Comparison of ENCODE assay signal across 8 mouse cellular contexts in genomic region chr11:77793238-77793930, GRCm38 (mm10). TPM values are rescaled to one million over a fixed set of nuclear protein-coding genes. Genes with fewer than 3 reads are reported as not detected.
A peak's percentile ranks its signal among the peaks of the same experiment; 100 is the strongest.
DNase-seq lines count a peak whose midpoint lies in the region; ATAC-seq and TF ChIP-seq lines count a peak whose summit lies in the region.

No protein-coding gene starts in this region.

- peaks cover 35% of the 10 kb centered on the region for H3K79me2 ChIP-seq in liver, adult 2 months (ENCODE audit: control insufficient read depth, insufficient read depth, low read length)
- H3K79me2 ChIP-seq in myocyte (ENCODE audit: control insufficient read depth, insufficient read depth): peaks cover 10% of the 10 kb centered on the region

- peak; percentile 98 for DNase-seq in A20 (ENCODE audit: low read depth, low spot score)
- peak; percentile 87 for DNase-seq in liver, adult 2 months (ENCODE audit: extremely low read depth, low read depth, low spot score)
- DNase-seq in splenic B cell, adult 2 months (ENCODE audit: low read depth, low spot score): peak; percentile 98

- no peaks in the 10 kb centered on the region for H3K36me3 ChIP-seq in heart, embryonic 11.5 days (ENCODE audit: control insufficient read depth, insufficient read depth, low read length)
- no peaks in the 10 kb centered on the region for H3K36me3 ChIP-seq in kidney, embryonic 16.5 days (ENCODE audit: insufficient read depth, low read length)
- H3K36me3 ChIP-seq in liver, adult 2 months (ENCODE audit: control insufficient read depth, insufficient read depth, low read length): no peaks in the 10 kb centered on the region
- H3K36me3 ChIP-seq in myocyte (ENCODE audit: control insufficient read depth, insufficient read depth): no peaks in the 10 kb centered on the region
- no peaks in the 10 kb centered on the region for H3K36me3 ChIP-seq in splenic B cell, adult 2 months (ENCODE audit: control insufficient read depth, insufficient read depth, low read length, poor library complexity, severe bottlenecking)

- no peak for TF ChIP-seq POLR2A in bone marrow macrophage, adult 2 months (IDR thresholded peaks at IDR 0.05; ENCODE audit: borderline replicate concordance, low read depth, low read length)
- TF ChIP-seq POLR2A in embryonic fibroblast, embryonic 13.5 days (IDR thresholded peaks at IDR 0.05; ENCODE audit: low read depth, low read length): peak; percentile 95
- no peak for TF ChIP-seq POLR2A in liver, adult 2 months (IDR thresholded peaks at IDR 0.05; ENCODE audit: extremely low read depth, insufficient read depth, low read length)
- TF ChIP-seq POLR2A in myocyte (IDR thresholded peaks at IDR 0.05; ENCODE audit: insufficient read length, low read depth): peak; percentile 94

- peak overlapping the region; percentile 59 for H3K4me3 ChIP-seq in bone marrow macrophage, adult 2 months (ENCODE audit: insufficient read depth, low read length)
- H3K4me3 ChIP-seq in embryonic fibroblast, embryonic 13.5 days (ENCODE audit: insufficient read depth, low read length): peak overlapping the region; percentile 42
- H3K4me3 ChIP-seq in heart, embryonic 11.5 days (ENCODE audit: low read depth, low read length): peak overlapping the region; percentile 41
- H3K4me3 ChIP-seq in kidney, embryonic 16.5 days (ENCODE audit: low read length): peak overlapping the region; percentile 47
- H3K4me3 ChIP-seq in liver, adult 2 months (ENCODE audit: insufficient read depth, low read depth, low read length): no peak overlapping the region
- H3K4me3 ChIP-seq in myocyte: peak overlapping the region; percentile 16

- H3K9me3 ChIP-seq in heart, embryonic 11.5 days (replicated peaks; ENCODE audit: control insufficient read depth, low read length): no peaks in the 10 kb centered on the region
- H3K9me3 ChIP-seq in kidney, embryonic 16.5 days (ENCODE audit: low read length): no peaks in the 10 kb centered on the region

- ATAC-seq in heart, embryonic 11.5 days (replicated peaks; ENCODE audit: insufficient number of reproducible peaks, low FRiP score, low TSS enrichment): peak; percentile 77
- peak; percentile 88 for ATAC-seq in kidney, embryonic 16.5 days (ENCODE audit: low FRiP score, low TSS enrichment)

- H3K4me1 ChIP-seq in bone marrow macrophage, adult 2 months (ENCODE audit: control insufficient read depth, insufficient read depth, low read length): peaks cover 16% of the 10 kb centered on the region
- 0 out of 2 replicates have a peak, but pooled peaks cover 8% of the 10 kb centered on the region for H3K4me1 ChIP-seq in embryonic fibroblast, embryonic 13.5 days (ENCODE audit: control insufficient read depth, insufficient read depth, low read length)
- peaks cover 28% of the 10 kb centered on the region for H3K4me1 ChIP-seq in heart, embryonic 11.5 days (ENCODE audit: control insufficient read depth, insufficient read depth, low read length)
- H3K4me1 ChIP-seq in kidney, embryonic 16.5 days (ENCODE audit: insufficient read depth, low read length): peaks cover 36% of the 10 kb centered on the region
- H3K4me1 ChIP-seq in liver, adult 2 months (ENCODE audit: control insufficient read depth, insufficient read depth, low read length): peaks cover 21% of the 10 kb centered on the region

- peak overlapping the region; percentile 75 for H3K9ac ChIP-seq in heart, embryonic 11.5 days (ENCODE audit: low read depth, low read length)
- H3K9ac ChIP-seq in kidney, embryonic 16.5 days (replicated peaks; ENCODE audit: low read length): peak overlapping the region; percentile 71
- peak overlapping the region; percentile 41 for H3K9ac ChIP-seq in liver, adult 2 months (ENCODE audit: low read depth, low read length)

- H3K4me2 ChIP-seq in heart, embryonic 11.5 days: peak overlapping the region; percentile 79
- peak overlapping the region; percentile 70 for H3K4me2 ChIP-seq in kidney, embryonic 16.5 days (replicated peaks; ENCODE audit: low read depth, low read length)
- peak overlapping the region; percentile 95 for H3K4me2 ChIP-seq in myocyte (ENCODE audit: low read depth)

- H3ac ChIP-seq in myocyte (ENCODE audit: control insufficient read depth, insufficient read length): no peak overlapping the region

- H3K27me3 ChIP-seq in heart, embryonic 11.5 days (ENCODE audit: control insufficient read depth, insufficient read depth, low read length): no peaks in the 10 kb centered on the region
- no peaks in the 10 kb centered on the region for H3K27me3 ChIP-seq in kidney, embryonic 16.5 days (ENCODE audit: insufficient read depth, low read length)
- H3K27me3 ChIP-seq in liver, adult 2 months (ENCODE audit: control insufficient read depth, insufficient read depth, low read length): no peaks in the 10 kb centered on the region
- no peaks in the 10 kb centered on the region for H3K27me3 ChIP-seq in myocyte (ENCODE audit: control insufficient read depth, insufficient read depth, insufficient read length)
- H3K27me3 ChIP-seq in splenic B cell, adult 2 months (ENCODE audit: control insufficient read depth, insufficient read depth, low read length, poor library complexity, severe bottlenecking): no peaks in the 10 kb centered on the region; the same call in 1 of the 2 replicates

- WGBS in heart, embryonic 11.5 days (ENCODE audit: insufficient replicate concordance): 5% methylated on average over 19 of the region's 19 CpGs
- 3% methylated on average over 19 of the region's 19 CpGs for WGBS in kidney, embryonic 16.5 days
- 3% methylated on average over 19 of the region's 19 CpGs for WGBS in liver, adult 2 months

- peak overlapping the region; percentile 90 for H3K27ac ChIP-seq in bone marrow macrophage, adult 2 months (ENCODE audit: insufficient read depth, low read depth, low read length)
- no peak overlapping the region for H3K27ac ChIP-seq in embryonic fibroblast, embryonic 13.5 days (ENCODE audit: insufficient read depth, low read length)
- peak overlapping the region; percentile 51 for H3K27ac ChIP-seq in heart, embryonic 11.5 days (ENCODE audit: low read depth, low read length)
- H3K27ac ChIP-seq in kidney, embryonic 16.5 days (ENCODE audit: low read length): peak overlapping the region; percentile 73
- peak overlapping the region; percentile 27; the same call in 1 of the 2 replicates for H3K27ac ChIP-seq in liver, adult 2 months (replicated peaks; ENCODE audit: insufficient read depth, low read depth, low read length)

- peak; percentile 66 for TF ChIP-seq CTCF in bone marrow macrophage, adult 2 months (IDR thresholded peaks at IDR 0.05; ENCODE audit: low read depth, low read length)
- peak; percentile 79 for TF ChIP-seq CTCF in embryonic fibroblast, embryonic 13.5 days (IDR thresholded peaks at IDR 0.05; ENCODE audit: borderline replicate concordance, insufficient read depth, low read length)
- peak; percentile 99 for TF ChIP-seq CTCF in liver, adult 2 months (IDR thresholded peaks at IDR 0.05; ENCODE audit: low read depth, low read length)

TF ChIP-seq in myocyte, 11 proteins besides CTCF, POLR2A, EP300 and RAD21:
- TF ChIP-seq MYOG (IDR thresholded peaks at IDR 0.05; ENCODE audit: control insufficient read depth in 1 of 3, insufficient read depth in 1 of 3, insufficient read length in 2 of 3, low read depth in 2 of 3) (peak in 1 of 3 experiments; percentile 38), MYOD1 (IDR thresholded peaks at IDR 0.05; ENCODE audit: control insufficient read depth in 1 of 3, insufficient read length in 2 of 3, low read depth in 2 of 3) (peak in 1 of 3 experiments; percentile 46), CEBPB (IDR thresholded peaks at IDR 0.05; ENCODE audit: insufficient read depth, poor library complexity, severe bottlenecking) (no peak), E2F4 (IDR thresholded peaks at IDR 0.05; ENCODE audit: insufficient read depth) (no peak), POLR2AphosphoS2 (IDR thresholded peaks at IDR 0.05; ENCODE audit: insufficient read length, low read depth) (peak; percentile 94), USF1 (IDR thresholded peaks at IDR 0.05; ENCODE audit: low read depth) (no peak), TCF12 (IDR thresholded peaks at IDR 0.05; ENCODE audit: insufficient read depth, poor library complexity, severe bottlenecking) (no peak), SRF (IDR thresholded peaks at IDR 0.05; ENCODE audit: control insufficient read depth, insufficient read length, low read depth) (no peak)

RNA-seq across cellular contexts. Expression of gene Gm10277, which starts 5.8 kb away (rescaled TPM):
- polyA plus RNA-seq in bone marrow macrophage, adult 2 months (2012; ENCODE audit: insufficient read depth, insufficient read length, missing spikeins): not detected in 2 replicates
- polyA plus RNA-seq in embryonic fibroblast, embryonic 13.5 days (2011; ENCODE audit: insufficient read length, low read depth, missing spikeins): not detected in 2 replicates
- 0.55 and 0.87 TPM in 2 replicates for polyA plus RNA-seq in heart, embryonic 11.5 days (2014; fragmentation: Nextera tagmentation; extraction: Ambion mirVana)
- 1.5 and 1.6 TPM in 2 replicates for polyA plus RNA-seq in kidney, embryonic 16.5 days (2015; fragmentation: Nextera tagmentation; extraction: Ambion mirVana)
- total RNA-seq in liver, adult 2 months (2014; rRNA removed): not detected in 2 replicates
- polyA plus RNA-seq in liver, adult 2 months (2012; rRNA removed): not detected in 2 replicates
- 0.07 TPM for polyA plus RNA-seq in myocyte (2012; fragmentation: generic; extraction: Trizol)

RNA-seq across cellular contexts. Expression of gene Myo18a, which starts 30.3 kb away (rescaled TPM):
- polyA plus RNA-seq in bone marrow macrophage, adult 2 months (2012; ENCODE audit: insufficient read depth, insufficient read length, missing spikeins): 41.3 and 45.3 TPM in 2 replicates
- polyA plus RNA-seq in embryonic fibroblast, embryonic 13.5 days (2011; ENCODE audit: insufficient read length, low read depth, missing spikeins): 16.2 and 20.1 TPM in 2 replicates
- 94.0 and 96.7 TPM in 2 replicates for polyA plus RNA-seq in heart, embryonic 11.5 days (2014; fragmentation: Nextera tagmentation; extraction: Ambion mirVana)
- polyA plus RNA-seq in kidney, embryonic 16.5 days (2015; fragmentation: Nextera tagmentation; extraction: Ambion mirVana): 32.4 and 38.1 TPM in 2 replicates
- 28.6 and 33.7 TPM in 2 replicates for total RNA-seq in liver, adult 2 months (2014; rRNA removed)
- polyA plus RNA-seq in liver, adult 2 months (2012; rRNA removed): 33.8 and 42.0 TPM in 2 replicates
- polyA plus RNA-seq in myocyte (2012; fragmentation: generic; extraction: Trizol): 169 TPM

Comparison
In these comparisons a context has a peak if more than half of its experiments do, and no peak if none do; other contexts are left out.
1. POLR2A ChIP-seq: peak in embryonic fibroblast, embryonic 13.5 days (single experiment) and myocyte (single experiment); none in bone marrow macrophage, adult 2 months (single experiment) and liver, adult 2 months (single experiment).
2. Peak in every context shown above with its lines, with median percentiles within 50 percentile points of each other: DNase-seq, CTCF ChIP-seq, H3K4me2 ChIP-seq and H3K9ac ChIP-seq.